Mouse (Mus musculus) liver, embryonic 13.5 days (tissue): ENCODE data around the gene Rarres1. TPM values are rescaled to one million over a fixed set of nuclear protein-coding genes. Genes with fewer than 3 reads are reported as not detected.

ENCODE experiments used
- ATAC-seq: fragments of 200-750 bp; cut with Nextera tagmentation; 2 replicates; pipeline ENCODE4 v1.8.0; 2017; ENCODE audit warnings: low read depth, mild to moderate bottlenecking, moderate number of reproducible peaks, moderate library complexity
- DNase-seq: peaks from one replicate; pipeline ENCODE4 v3.0.0; 2022
- H3K27ac ChIP-seq: fragments of 300-500 bp; sonication (generic); 2 replicates; pipeline ENCODE4 v1.5.1; 2015; ENCODE audit warnings: moderate library complexity, mild to moderate bottlenecking, inconsistent platforms
- H3K27me3 ChIP-seq: fragments of 300-500 bp; sonication (generic); 2 replicates; pipeline ENCODE4 v1.6.1; 2015; ENCODE audit warnings: mild to moderate bottlenecking, inconsistent platforms
- H3K36me3 ChIP-seq: fragments of 300-500 bp; sonication (generic); 2 replicates; pipeline ENCODE4 v1.6.1; 2015; ENCODE audit warnings: mild to moderate bottlenecking, inconsistent platforms
- H3K4me1 ChIP-seq: fragments of 300-500 bp; sonication (generic); replicated peaks from 2 replicates; pipeline ENCODE4 v1.6.1; 2015; ENCODE audit warnings: inconsistent platforms
- H3K4me2 ChIP-seq: fragments of 300-500 bp; sonication (generic); 2 replicates; pipeline ENCODE4 v1.6.1; 2015; ENCODE audit warnings: inconsistent platforms, mild to moderate bottlenecking, moderate library complexity
- H3K4me3 ChIP-seq: fragments of 300-500 bp; sonication (generic); replicated peaks from 2 replicates; pipeline ENCODE4 v1.5.1; 2015; ENCODE audit warnings: mild to moderate bottlenecking, inconsistent platforms
- H3K9ac ChIP-seq: fragments of 300-500 bp; sonication (generic); 2 replicates; pipeline ENCODE4 v1.6.1; 2015; ENCODE audit warnings: mild to moderate bottlenecking, inconsistent platforms
- H3K9me3 ChIP-seq: fragments of 300-500 bp; sonication (generic); replicated peaks from 2 replicates; pipeline ENCODE4 v1.6.1; 2016; ENCODE audit warnings: inconsistent platforms
- WGBS: fragments of 180-500 bp; shearing (Covaris S2); methylation state at CpG from one replicate; pipeline ENCODE4 v1.1.7; 2015; ENCODE audit not compliant: insufficient replicate concordance; 5-methylcytosine and 5-hydroxymethylcytosine counted together
- polyA plus RNA-seq: library from polyadenylated mRNA; unstranded; fragments of >200 nt; fragmentation: Nextera tagmentation; extraction: Ambion mirVana; gene quantifications from 2 replicates; pipeline ENCODE4 v1.2.1, GENCODE M21; 2015

Gene Rarres1
- polyA plus RNA-seq, 1 experiment from 2014 or later, result 2.0 TPM

GRCm38 (mm10) chr3:67520568-67521143 is 5.3 kb upstream of the Rarres1 start:
- H3K27ac ChIP-seq, result no peak overlapping the region
- no peak for ATAC-seq
- 69% methylated on average over 5 of the region's 5 CpGs for WGBS
- no peak overlapping the region for H3K4me2 ChIP-seq
- no peaks in the 10 kb centered on the region for H3K36me3 ChIP-seq
- H3K4me3 ChIP-seq, result no peak overlapping the region
- no peaks in the 10 kb centered on the region for H3K4me1 ChIP-seq
- peaks cover 21% of the 10 kb centered on the region for H3K27me3 ChIP-seq
- H3K9ac ChIP-seq, result no peak overlapping the region
- no peak for DNase-seq
- H3K9me3 ChIP-seq, result no peaks in the 10 kb centered on the region

GRCm38 (mm10) chr3:67514801-67515273 is 486 bp downstream of the Rarres1 start:
- DNase-seq (no peak), ATAC-seq (no peak)
- H3K4me1 ChIP-seq, result peaks cover 3% of the 10 kb centered on the region; the same call in 1 of the 2 replicates
- H3K9ac ChIP-seq, result peak overlapping the region; percentile 49; the same call in 1 of the 2 replicates
- H3K27me3 ChIP-seq, result peaks cover 45% of the 10 kb centered on the region
- no peaks in the 10 kb centered on the region for H3K9me3 ChIP-seq
- WGBS, result 8% methylated on average over 40 of the region's 40 CpGs
- H3K36me3 ChIP-seq, result no peaks in the 10 kb centered on the region
- peak overlapping the region; percentile 52 for H3K4me3 ChIP-seq
- peak overlapping the region; percentile 76 for H3K4me2 ChIP-seq
- H3K27ac ChIP-seq, result no peak overlapping the region

- Histone ChIP-seq H3K4me2 (no peak overlapping the region), H3K9me3 (no peaks in the 10 kb centered on the region), H3K27me3 (peaks cover 38% of the 10 kb centered on the region), H3K9ac (no peak overlapping the region), H3K4me3 (no peak overlapping the region), H3K36me3 (no peaks in the 10 kb centered on the region), H3K27ac (no peak overlapping the region), H3K4me1 (peaks cover 3% of the 10 kb centered on the region; the same call in 1 of the 2 replicates)
- 3% methylated on average over 5 of the region's 5 CpGs for WGBS
- ATAC-seq (no peak), DNase-seq (peak; percentile 24)
Measured at GRCm38 (mm10) chr3:67512807-67513206, 2.5 kb downstream of the Rarres1 start.

- Histone ChIP-seq H3K27ac (no peak overlapping the region), H3K4me3 (no peak overlapping the region), H3K9me3 (no peaks in the 10 kb centered on the region), H3K27me3 (peaks cover 1% of the 10 kb centered on the region; the same call in 1 of the 2 replicates), H3K4me2 (no peak overlapping the region), H3K4me1 (no peaks in the 10 kb centered on the region), H3K36me3 (no peaks in the 10 kb centered on the region), H3K9ac (no peak overlapping the region)
- 65% methylated on average over 10 of the region's 10 CpGs for WGBS
- ATAC-seq (no peak), DNase-seq (no peak)
Measured at GRCm38 (mm10) chr3:67508216-67508892, 7.0 kb downstream of the Rarres1 start.

GRCm38 (mm10) chr3:67505286-67505685 is 10.0 kb downstream of the Rarres1 start:
- H3K4me2 ChIP-seq, result no peak overlapping the region
- DNase-seq, result no peak
- H3K4me1 ChIP-seq, result no peaks in the 10 kb centered on the region
- H3K9ac ChIP-seq, result no peak overlapping the region
- 59% methylated on average over 2 of the region's 2 CpGs for WGBS
- H3K27ac ChIP-seq, result no peak overlapping the region
- H3K27me3 ChIP-seq, result no peaks in the 10 kb centered on the region
- H3K9me3 ChIP-seq, result no peaks in the 10 kb centered on the region
- ATAC-seq, result no peak
- no peaks in the 10 kb centered on the region for H3K36me3 ChIP-seq
- no peak overlapping the region for H3K4me3 ChIP-seq

GRCm38 (mm10) chr3:67503878-67504277 is 11.4 kb downstream of the Rarres1 start:
- ATAC-seq, result no peak
- 15% methylated on average over 3 of the region's 3 CpGs for WGBS
- DNase-seq, result no peak
- no peak overlapping the region for H3K9ac ChIP-seq
- H3K27ac ChIP-seq, result no peak overlapping the region
- no peak overlapping the region for H3K4me2 ChIP-seq
- H3K4me3 ChIP-seq, result no peak overlapping the region
- no peaks in the 10 kb centered on the region for H3K36me3 ChIP-seq
- no peaks in the 10 kb centered on the region for H3K27me3 ChIP-seq
- H3K9me3 ChIP-seq, result no peaks in the 10 kb centered on the region
- H3K4me1 ChIP-seq, result peaks cover 6% of the 10 kb centered on the region

- H3K36me3 ChIP-seq, result no peaks in the 10 kb centered on the region
- H3K9ac ChIP-seq, result no peak overlapping the region
- H3K27ac ChIP-seq, result no peak overlapping the region
- no peaks in the 10 kb centered on the region for H3K9me3 ChIP-seq
- DNase-seq, result no peak
- no peak overlapping the region for H3K4me2 ChIP-seq
- peaks cover 11% of the 10 kb centered on the region for H3K4me1 ChIP-seq
- no peaks in the 10 kb centered on the region for H3K27me3 ChIP-seq
- ATAC-seq, result peak; percentile 50
- H3K4me3 ChIP-seq, result no peak overlapping the region
- 67% methylated on average over 4 of the region's 4 CpGs for WGBS
Measured at GRCm38 (mm10) chr3:67499406-67499791, 15.9 kb downstream of the Rarres1 start.

GRCm38 (mm10) chr3:67498773-67499405 is 16.4 kb downstream of the Rarres1 start:
- H3K27ac ChIP-seq, result no peak overlapping the region
- ATAC-seq (peak; percentile 90), DNase-seq (no peak)
- 69% methylated on average over 8 of the region's 8 CpGs for WGBS
- H3K27me3 ChIP-seq, result no peaks in the 10 kb centered on the region
- H3K36me3 ChIP-seq, result no peaks in the 10 kb centered on the region
- H3K4me2 ChIP-seq, result no peak overlapping the region
- H3K9me3 ChIP-seq, result no peaks in the 10 kb centered on the region
- peaks cover 11% of the 10 kb centered on the region for H3K4me1 ChIP-seq
- H3K4me3 ChIP-seq, result no peak overlapping the region
- H3K9ac ChIP-seq, result no peak overlapping the region

- Histone ChIP-seq H3K4me3 (no peak overlapping the region), H3K27me3 (no peaks in the 10 kb centered on the region), H3K4me2 (no peak overlapping the region), H3K9ac (no peak overlapping the region), H3K36me3 (no peaks in the 10 kb centered on the region), H3K27ac (no peak overlapping the region), H3K9me3 (no peaks in the 10 kb centered on the region), H3K4me1 (peaks cover 11% of the 10 kb centered on the region)
- DNase-seq, result no peak
- WGBS, result 54% methylated on average over 2 of the region's 2 CpGs
- no peak for ATAC-seq
Measured at GRCm38 (mm10) chr3:67497998-67498397, 17.3 kb downstream of the Rarres1 start.

- H3K36me3 ChIP-seq, result no peaks in the 10 kb centered on the region
- H3K4me2 ChIP-seq, result no peak overlapping the region
- H3K27ac ChIP-seq, result no peak overlapping the region
- peaks cover 11% of the 10 kb centered on the region for H3K4me1 ChIP-seq
- DNase-seq, result no peak
- no peaks in the 10 kb centered on the region for H3K27me3 ChIP-seq
- H3K9me3 ChIP-seq, result no peaks in the 10 kb centered on the region
- ATAC-seq, result no peak
- 72% methylated on average over 10 of the region's 10 CpGs for WGBS
- no peak overlapping the region for H3K9ac ChIP-seq
- no peak overlapping the region for H3K4me3 ChIP-seq
Measured at GRCm38 (mm10) chr3:67496310-67496709, 19.0 kb downstream of the Rarres1 start.

GRCm38 (mm10) chr3:67493132-67493531 is 22.2 kb downstream of the Rarres1 start:
- Histone ChIP-seq H3K4me1 (no peaks in the 10 kb centered on the region), H3K36me3 (no peaks in the 10 kb centered on the region), H3K9ac (no peak overlapping the region), H3K27me3 (no peaks in the 10 kb centered on the region), H3K27ac (no peak overlapping the region), H3K4me2 (no peak overlapping the region), H3K9me3 (no peaks in the 10 kb centered on the region), H3K4me3 (no peak overlapping the region)
- 75% methylated on average over 8 of the region's 8 CpGs for WGBS
- DNase-seq (no peak), ATAC-seq (no peak)
